Mouse (Mus musculus) stomach, postnatal 0 days (tissue): ENCODE measurements around the gene Tsc22d4.

ENCODE experiments used
- CTCF ChIP-seq: IDR thresholded peaks from 2 replicates; pipeline ENCODE4 v1.5.1; 2016; ENCODE audit warnings: antibody characterized with exemption, low read depth, mild to moderate bottlenecking, moderate library complexity
- EP300 ChIP-seq: optimal IDR thresholded peaks from 2 replicates; pipeline ENCODE3; 2016; ENCODE audit warnings: antibody characterized with exemption

DNA sequence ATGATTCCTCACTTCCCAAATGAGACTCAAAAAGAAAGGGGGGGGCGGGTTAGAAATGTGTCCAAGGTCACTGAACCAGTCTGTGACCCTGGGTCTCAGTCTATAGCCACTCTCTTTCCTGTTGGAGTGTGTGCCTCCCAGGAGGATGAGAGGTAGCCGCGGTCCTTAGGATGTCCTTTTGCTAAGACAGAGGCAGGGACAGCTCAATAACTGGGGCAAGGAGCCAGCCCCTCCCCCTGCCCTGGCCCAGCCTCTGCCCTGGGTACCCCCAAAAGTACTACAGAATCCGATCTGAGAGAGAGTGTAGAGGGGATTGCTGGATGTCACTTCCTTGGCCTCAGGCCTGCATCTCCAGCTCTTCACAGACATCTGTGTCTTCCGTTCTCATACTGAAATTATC is 9.9 kb downstream of the Tsc22d4 start:
- no peak for TF ChIP-seq CTCF
- TF ChIP-seq EP300, result no peak
